Mouse (Mus musculus): ENCODE measurements around the gene Tbc1d20. TPM values are rescaled to one million over a fixed set of nuclear protein-coding genes. Genes with fewer than 3 reads are reported as not detected.
A peak's percentile ranks its signal among the peaks of the same experiment; 100 is the strongest.
"Not testable (repeated sequence)": the region's sequence is repeated elsewhere in the genome, so short reads cannot be mapped to it uniquely, and the experiment has no call there.

The Tbc1d20 gene
- total RNA-seq (2021) = 10 to 100 TPM; 54.4 to 65.8 TPM

DNA sequence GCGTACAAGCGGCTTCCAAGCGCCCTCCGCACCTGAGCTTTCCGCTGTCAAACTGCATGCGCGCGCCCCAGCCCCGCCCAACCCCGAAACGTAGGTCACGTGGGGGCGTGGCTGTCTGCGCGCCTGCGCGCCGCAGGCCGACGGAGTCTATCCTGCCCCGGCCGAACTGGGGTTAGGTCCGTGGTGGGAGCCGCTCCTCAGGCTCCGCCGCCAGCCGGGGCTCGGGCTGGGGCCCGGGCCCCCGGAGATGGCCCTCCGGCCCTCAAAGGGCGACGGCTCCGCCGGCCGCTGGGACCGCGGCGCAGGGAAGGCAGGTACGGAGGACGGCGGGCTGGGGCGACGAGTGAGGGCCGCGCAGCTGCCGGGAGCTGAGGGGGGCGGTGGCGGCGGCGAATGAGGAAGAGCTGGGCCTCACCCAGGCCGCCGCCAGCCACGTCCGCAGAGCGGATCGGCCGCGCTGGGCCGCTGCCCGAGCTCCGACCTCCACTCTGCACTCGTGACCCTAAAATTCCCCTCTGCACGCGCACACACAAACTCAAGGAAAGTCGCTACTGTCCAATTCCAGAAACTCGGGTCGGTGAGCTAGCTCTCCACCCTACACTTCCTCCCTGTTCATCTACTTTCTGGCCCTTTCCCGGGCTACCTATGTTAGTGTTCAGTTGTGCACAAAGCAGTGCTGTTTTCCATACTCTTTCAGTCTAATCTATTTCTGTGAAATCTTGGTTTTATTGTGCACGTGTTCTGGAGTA lies at the start of gene Tbc1d20:
Gene Tbc1d20 (plus strand): TSS at position 102 of the 749 bp plus-strand sequence.
- peak; percentile 92 for DNase-seq

DNA sequence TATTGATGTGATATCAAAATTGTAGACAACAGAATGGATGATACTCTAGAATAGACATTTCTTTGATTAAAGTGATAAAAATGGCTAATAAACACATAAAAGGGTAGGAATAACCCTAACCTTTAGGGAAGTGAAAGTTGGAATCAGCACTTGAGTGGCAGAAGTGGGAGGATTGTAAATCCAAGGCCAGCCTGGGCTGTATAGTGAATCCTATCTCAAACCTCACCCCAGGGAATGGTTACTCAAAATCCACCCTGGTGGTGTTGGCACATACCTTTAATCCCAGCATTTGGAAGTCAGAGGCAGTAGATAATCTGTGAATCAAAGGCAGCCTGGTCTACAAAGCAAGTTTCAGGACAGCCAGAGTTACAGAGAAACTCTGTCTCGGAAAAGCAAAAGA lies 46.4 kb upstream of the Tbc1d20 start:
- DNase-seq = no peak

DNA sequence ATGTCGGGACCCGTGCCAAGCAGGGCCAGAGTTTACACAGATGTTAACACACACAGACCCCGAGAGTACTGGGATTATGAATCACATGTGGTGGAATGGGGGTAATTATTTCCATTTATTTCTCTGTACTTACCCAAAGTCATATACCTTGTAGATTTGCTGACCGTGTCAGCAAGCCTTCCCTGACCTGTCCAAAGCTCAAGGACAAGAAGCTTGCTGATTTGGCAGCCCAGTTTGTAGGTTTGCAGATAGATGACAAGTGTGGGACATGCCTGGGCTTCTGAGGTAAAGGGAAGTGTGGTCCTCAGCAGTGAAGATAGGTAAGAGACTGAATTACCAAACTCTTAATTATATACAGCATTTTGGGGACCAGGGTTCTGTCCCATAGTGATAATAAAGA lies 43.1 kb upstream of the Tbc1d20 start:
- no peak for DNase-seq

DNA sequence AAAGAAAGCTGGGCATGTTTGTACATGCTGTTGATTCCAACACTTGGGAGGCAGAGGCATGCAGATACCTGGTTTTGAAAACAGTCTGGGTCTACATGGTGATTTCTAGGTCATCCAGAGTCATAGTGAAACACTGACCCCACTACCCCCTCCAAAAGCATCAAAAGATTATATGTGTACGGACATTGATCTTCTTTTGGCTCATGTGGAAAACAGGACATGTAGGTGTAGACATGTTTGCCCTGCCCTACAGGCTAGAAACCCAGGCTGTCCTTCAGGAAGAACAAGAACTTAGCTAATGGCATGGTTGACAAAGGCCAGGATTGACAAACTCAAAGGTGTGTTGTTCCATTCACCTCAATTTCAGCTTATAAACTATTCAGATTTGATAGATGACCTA lies 33.9 kb upstream of the Tbc1d20 start:
- DNase-seq = no peak

DNA sequence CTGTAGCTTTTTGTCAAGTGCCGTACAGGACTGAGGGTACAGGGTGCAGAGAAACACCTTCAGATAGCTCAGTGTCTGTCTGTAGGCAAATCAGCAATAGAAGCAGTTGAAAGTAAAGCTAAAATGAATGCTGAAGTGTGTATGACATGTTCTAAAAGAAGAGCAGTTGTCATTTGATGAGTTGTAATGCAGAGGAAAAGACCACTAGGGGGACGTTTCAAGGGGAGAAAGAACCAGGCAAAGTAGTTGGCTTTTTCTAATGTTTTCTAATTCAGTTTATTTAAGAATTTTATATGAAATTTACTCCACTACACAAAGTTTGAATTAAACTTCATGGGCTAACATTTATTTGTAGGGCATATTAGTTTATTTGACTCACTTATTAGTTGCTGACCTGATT lies 20.0 kb upstream of the Tbc1d20 start:
- no peak for DNase-seq

DNA sequence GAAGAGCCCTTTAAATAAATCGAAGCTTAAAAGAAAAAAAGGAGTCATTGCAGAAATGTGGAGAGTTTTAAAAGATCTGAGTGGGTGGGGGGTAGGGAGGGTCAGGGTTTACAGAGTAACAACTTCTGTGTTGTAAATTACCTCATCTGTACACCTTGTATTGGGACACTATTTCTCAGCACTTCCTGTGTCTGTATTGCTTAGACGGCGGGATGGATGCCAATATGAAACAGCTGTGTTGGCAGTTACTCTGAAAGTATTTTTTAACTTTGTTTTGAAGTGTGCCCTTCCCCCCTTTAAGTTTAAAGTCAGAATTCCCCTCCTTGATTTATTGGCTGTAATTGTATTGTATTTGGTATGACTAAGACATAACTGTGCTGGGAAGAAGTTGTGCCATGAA lies 12.2 kb upstream of the Tbc1d20 start:
- DNase-seq = no peak

DNA sequence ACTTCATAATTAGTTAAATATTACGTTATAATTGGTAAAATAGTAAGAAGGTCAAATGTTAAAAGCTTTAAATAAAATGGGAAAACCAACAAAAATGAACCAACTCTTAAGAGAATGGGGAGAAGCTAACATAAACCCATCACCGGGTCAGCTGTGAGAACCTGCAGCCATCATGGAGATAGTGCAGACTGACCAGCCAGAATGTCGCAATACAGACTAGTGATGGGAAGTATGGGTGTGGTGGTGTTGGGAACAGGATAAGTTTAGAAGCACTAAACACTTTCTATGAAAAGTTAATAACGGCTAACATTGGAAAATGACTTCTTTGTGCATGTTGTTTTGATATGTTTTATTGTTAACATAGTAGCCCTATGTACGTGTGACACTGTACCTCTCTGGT lies 6.1 kb upstream of the Tbc1d20 start:
- DNase-seq = no peak

DNA sequence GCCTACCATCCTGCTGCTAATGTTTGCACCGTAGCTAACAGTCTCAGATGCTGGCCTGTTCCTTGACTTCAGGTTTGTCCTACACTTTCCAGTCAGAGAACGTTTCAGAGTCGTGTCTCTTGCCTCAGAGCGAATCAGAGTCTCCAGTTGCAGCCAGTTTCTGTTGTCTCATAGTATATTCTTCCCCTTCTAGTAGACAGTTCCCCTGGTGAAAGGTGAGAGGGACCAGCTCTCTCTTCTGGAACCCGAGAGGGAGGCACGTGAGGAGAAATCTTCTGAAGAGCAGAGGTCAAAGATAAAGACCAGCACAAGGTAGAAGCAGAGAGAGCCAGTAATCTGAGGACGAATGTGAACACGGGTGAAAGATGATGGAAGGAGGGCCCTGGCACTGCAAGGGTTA lies 5.6 kb upstream of the Tbc1d20 start:
- no peak for DNase-seq

DNA sequence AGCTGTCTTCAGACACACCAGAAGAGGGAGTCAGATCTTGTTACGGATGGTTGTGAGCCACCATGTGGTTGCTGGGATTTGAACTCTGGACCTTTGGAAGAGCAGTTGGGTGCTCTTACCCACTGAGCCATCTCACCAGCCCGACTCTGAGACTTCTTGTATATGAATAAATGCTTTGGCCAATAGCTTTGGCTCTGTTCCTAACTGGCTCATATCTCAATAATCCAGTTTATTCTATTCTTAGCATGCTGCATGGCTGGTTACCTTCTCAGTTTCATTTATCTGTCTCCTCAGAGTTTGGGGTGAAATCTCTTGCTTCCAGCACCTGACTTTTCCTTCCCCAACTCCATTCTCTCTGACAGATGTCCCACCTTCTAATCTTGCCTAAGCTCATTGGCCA lies 4.0 kb upstream of the Tbc1d20 start:
- DNase-seq = not testable (repeated sequence)

DNA sequence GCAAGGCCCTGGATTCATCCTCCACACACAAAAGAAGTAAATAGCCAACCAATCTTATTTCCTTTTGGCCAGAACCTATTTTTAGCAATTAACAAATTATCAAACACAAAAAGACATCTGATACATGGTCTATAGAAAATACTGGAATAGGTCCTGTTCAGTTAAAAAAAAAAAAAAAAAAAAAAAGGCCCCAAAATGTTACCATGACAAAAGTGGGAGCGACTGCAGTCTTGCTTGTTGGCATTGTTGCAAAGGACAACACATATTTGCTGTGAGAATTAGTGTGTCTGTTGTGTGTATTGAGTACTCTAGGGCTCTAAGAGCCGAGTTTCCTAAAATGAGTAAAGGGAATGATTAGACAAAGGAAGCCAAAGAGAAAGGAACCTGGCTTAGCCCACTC lies 1.2 kb upstream of the Tbc1d20 start:
- no peak for DNase-seq

DNA sequence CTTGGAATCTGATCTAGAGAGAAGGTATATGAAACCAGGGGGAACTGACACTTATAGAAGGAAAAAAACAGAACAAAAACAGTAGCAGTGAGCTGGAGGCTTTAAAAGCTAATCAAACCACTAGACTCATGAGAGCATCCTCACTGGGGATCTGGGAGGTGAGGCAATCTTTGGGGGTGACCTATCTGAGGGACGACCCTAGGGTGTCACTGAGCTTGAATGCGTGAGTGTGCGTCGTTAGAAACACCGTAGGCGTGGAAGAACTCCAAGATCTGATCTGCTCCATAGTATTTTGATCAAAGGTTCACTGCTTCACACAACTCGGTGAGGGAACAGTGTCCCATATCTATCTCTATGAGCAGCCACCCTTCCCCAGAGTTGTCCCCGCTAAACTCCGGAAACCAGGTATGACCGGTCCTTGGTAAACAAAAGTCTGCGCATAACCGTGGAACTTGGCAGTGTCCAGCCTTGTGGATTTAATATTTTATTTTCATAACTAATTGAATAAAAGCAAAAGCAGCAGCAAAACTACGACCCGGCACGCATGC lies 375 bp upstream of the Tbc1d20 start:
- DNase-seq = no peak

DNA sequence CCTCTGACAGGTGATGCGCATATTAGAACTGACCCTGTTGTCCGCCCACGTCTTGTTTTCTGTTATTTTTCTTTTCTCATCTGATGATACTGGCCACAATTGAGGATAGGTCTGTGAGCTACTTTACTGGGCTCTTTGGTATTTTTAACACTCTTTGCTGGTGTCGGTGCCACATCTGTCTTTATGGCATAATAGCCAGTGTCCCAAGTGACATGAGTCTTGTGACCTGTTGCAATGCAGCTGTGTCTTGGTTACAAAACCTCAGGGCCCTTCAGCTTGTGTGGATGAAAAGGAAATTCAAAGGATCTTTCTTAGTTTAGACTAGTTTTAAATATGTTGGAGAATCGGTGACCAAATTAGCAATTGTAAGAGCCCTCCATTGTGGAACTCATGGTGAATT lies 913 bp downstream of the Tbc1d20 start:
- no peak for DNase-seq

DNA sequence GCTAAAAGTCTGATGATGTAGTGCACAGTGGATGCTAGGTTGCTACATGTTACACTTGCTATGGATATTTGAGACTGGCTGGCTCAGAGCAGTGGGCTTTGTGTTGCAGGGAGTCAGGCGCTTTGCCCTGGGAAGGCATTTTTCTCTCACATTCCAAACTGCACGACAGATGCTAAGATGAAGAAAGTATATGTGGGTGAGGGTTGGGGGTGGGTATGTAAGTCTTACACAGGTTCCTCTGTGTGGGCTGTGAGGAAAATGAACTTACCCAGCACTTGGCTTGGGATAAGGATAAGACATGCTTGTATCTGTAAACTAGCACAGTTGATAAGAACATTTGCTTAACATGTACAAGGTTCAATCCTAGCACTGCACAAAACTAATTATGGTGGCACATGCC lies 9.2 kb downstream of the Tbc1d20 start:
- DNase-seq = no peak

DNA sequence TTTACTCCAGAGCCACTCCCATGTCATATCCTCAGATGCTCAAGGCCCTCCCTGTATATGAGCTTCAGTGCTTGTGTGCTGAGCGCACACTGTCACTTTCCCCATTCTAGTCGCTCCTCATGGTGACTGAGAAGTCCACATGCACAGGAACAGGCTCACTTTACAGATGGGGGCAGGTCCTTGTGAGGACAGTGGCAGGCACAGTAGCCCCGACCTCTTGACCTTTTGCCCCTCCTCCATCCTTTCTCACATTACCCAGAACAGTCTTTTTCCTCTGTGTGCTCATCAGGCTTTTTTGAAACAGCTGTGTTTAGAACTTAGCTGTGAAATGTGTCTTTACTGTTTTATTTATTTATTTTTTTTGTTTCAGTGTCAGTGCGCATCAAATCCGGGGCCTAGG lies 10.2 kb downstream of the Tbc1d20 start:
- DNase-seq = no peak

DNA sequence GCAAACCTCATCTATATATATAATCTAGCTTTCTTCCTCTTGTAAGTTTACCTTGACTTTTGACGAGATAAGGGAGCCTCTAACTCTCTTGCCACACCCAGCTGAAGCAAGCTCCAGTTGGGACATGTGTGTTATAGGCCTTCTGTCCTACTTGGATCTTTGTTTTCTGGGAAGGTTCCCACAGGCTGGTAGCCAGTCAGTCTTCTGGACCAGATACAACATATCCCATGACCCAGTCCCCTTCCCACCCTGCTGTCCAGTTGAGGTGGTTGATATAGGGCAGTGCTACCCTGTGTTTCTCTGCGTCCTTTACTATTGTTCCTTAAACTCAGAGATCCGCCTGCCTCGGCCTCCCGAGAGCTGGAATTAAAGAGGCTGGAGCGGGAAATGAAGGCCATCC lies 11.9 kb downstream of the Tbc1d20 start:
- DNase-seq = no peak

DNA sequence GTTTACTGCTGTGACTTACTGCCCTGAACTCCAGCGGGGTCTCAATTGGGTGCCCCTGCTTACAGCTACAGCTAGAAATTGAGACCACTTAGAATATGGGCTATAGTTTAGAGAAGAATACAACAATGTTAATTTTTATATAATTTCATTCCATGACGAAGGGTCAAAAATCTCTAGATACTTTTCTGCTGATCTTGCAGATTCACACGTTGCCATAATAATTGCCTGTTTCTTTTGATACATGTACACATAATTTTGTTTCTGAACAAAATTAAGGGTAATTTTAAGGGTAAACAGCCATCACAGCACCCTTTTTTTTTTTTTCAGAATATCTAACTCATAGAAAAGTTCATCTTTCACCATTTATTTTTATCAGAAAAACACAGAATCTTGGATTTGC lies 13.6 kb downstream of the Tbc1d20 start:
- no peak for DNase-seq

DNA sequence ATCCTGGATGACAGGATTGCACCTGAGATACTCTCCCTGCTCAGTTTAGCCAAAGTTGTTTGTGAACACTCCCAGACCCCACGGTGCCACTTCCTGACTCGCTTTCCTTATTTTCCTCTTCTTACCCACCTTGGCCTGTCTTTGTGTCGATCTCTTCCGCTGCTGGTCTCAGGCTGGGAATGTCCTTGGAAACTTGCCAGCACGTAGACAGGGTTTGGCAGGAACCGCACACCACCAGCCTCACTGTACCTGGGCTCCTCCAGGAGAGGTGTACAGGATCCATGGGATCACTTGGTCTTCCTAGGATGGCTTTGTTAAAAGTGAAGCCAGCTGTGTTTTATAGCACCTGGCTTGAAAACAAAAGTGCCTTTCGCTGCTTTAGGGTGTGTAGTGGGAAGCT lies 19.4 kb downstream of the Tbc1d20 start:
- DNase-seq = peak; percentile 25

DNA sequence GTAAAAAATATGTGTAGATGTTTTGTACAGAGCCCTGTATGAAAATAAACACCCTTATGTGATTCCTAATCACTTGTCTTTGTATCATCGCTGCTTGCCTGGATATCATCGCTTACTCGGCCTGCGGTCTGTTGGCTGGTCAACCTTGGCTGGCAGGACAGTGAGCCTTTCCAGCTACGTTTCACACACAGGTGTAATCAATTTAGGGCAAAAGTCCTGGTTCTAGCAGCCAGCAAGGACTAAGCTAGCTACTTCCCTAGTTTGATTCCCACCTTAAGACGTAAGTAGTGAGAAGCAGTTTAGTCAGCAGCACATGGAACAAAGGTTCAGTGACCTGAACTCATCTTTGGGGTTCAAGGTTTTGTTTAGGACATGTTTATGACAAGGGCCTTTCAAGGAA lies 20.3 kb downstream of the Tbc1d20 start:
- DNase-seq = no peak

DNA sequence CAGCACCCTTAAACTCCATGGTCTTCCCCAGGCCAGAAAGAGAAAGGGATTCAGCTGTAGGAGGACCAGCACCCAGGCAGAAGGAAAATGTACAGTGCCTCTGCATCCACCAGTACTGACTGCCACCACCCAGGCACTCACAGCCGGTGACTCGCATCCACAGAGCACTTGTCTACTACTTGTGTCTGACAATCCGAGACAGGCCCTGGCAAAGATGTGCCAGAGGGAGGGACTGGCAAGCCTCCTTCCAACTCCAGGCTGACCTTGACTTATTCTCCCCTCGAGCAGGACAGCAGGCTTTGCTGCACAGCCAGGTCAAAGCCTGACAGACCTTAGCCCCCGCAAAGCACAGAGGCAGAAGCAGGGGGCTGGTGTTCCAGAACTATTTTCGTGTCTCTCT lies 23.4 kb downstream of the Tbc1d20 start:
- DNase-seq = no peak

DNA sequence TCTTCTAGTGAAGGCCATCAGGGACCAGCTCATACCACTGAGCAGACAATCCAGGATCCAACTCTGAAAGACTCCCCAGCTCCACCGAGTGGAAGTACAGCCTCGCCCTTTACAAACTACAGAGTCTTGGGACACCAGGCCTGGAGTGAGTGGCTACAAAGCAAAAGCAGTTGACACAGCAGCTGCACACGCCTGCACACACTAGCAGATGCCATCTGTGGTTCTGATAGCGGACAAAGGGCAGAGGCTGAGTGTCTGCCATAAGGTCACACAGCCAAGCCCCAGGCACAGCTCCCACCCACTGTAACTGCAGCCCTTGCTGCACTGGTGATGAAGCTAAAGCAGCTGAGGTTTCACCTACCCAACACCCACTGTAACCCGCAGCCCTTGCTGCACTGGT lies 27.9 kb downstream of the Tbc1d20 start:
- no peak for DNase-seq

DNA sequence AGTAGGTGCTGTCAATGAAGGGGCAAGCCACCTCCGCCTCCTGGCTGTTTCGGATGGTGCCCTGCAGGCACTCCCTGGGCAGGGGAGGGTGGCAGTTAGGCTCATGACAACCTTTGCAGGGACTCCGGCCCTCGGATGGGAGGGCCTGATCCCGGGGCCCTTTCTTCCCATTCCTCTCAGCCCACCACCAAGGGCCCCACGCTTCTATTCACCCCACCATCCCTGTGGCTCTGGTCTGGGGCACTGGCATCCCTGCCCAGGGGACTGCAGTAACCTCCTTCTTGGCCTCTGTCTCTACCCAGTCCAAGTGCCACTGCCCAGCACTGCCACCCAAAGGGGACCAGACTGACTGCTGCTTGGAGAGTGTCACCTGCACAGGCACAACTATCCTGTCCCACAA lies 28.6 kb downstream of the Tbc1d20 start:
- DNase-seq = no peak

DNA sequence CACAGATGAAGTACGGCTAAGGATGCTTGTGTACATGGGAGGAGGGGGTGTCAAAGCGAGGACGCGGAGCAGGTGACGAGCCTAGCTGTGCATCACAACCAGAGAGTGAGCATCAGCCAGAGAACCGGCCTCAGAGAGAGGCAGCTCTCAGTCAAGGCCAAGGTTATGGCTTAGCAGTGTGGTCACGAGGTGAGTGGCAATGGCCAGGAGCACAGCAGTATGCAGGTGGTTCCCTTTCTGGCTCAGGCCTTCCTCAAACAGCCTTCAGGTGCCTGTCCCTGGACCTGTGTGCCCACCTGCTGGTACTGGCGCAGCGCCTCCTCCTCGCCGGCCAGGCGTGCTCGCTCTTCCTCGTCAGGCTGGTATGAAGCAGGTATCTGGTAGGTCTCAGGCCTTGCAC lies 30.3 kb downstream of the Tbc1d20 start:
- no peak for DNase-seq

DNA sequence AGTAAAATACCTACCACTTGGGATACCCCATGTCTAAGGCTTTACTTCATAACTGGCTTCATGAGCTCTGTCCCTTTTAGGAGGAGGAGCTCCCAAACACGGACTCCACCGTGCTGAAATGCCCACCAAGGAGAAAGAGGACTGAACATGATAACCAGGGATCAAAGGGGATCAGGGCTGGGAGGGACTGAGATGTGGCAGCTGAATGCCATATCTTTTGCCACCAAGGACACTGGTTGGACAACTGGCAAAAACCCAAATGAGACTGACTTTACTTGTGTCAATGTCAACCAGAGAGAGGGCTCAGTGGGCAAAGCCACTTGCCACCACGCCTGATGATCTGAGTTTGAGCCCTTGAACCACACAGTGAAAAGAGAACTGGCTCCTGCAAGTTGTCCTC lies 31.2 kb downstream of the Tbc1d20 start:
- DNase-seq = no peak

DNA sequence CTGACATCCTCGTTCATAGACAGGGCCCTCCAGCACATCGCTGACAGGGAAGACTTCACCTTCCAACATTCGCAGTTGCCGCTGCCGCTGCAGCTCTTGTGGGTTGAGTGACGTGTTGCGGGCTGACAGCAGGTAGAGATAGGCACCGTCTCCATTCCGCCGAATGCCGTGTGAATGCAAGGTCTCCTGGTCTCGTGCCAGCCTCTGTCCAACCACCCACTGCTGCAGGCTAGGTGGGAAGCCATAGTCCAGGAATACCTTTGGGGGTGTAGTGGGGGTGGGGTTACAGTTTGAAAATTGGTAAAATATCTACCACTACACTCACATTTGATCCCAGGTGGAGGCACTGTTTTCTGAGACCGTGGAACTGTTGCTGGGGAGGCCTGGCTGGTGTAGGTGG lies 32.5 kb downstream of the Tbc1d20 start:
- no peak for DNase-seq

DNA sequence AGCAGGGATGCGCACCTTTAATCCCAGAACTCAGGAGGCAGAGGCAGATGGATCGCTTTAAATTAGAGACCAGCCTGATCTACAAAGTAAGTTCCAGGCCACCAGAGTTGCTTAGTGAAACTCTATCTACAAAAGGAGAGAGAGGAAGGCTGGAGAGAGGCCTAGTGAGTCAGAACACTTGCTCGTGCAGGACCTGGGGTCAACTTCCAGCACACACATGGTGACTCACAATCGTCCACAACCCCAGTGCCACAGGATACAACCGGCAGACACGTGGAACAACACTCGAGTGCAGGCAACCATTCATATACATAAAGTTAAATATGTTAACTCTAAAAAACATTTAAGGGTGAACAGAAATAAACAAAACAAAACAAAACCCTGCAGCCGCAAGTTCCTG lies 33.0 kb downstream of the Tbc1d20 start:
- no peak for DNase-seq

Data from heart, postnatal 4 days (tissue).